Mouse (Mus musculus): Measurements from ENCODE around the gene Trak1. TPM values are rescaled to one million over a fixed set of nuclear protein-coding genes. Genes with fewer than 3 reads are reported as not detected.

Trak1 gene
- total RNA-seq, 4 experiments from 2014 or later: 206 to 233 (median 225) TPM

GRCm38 (mm10) chr9:121293187-121293586 lies 4.1 kb upstream of the Trak1 start:
- DNase-seq (ENCODE audit: low spot score in 2 of 2): no peak

DNA sequence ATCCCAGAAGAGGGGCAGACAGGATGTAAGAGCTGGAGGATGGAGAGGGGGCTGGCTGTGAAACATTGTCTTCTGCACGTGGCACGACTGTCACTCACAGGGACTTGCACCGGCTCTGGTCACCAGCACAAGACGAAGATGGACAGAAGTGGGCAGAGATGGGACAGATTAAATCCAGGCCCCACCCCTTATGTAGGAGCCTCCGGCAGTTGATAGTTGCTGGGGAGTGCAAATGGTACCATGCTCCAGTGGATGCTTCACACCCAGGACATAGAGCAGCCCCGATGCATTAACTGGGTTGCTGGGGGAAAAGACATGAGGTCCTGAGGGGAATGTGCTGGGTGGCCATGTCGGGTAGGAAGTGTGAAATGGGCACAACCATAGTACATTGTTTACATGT lies 2.1 kb upstream of the Trak1 start:
- DNase-seq (ENCODE audit: low spot score in 2 of 2): no peak

DNA sequence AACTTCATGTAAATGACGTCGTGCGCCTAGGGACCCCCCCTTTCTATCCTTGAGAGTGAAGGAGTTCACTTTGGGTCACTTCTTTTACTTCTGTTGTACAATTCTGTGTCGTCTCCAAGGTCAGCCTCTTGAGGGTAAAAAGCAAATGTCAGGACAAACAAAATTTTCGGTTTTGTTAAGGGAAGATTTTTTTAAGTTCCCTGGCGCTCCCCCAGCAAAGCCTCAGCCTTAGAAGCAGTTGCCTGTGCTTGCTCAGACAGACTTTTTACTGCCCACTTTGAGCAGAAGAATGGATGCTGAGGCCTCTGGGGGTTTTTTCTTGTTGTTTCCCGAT lies 730 bp downstream of the Trak1 start:
- DNase-seq (ENCODE audit: low spot score in 2 of 2): no peak

GRCm38 (mm10) chr9:121298411-121299091 lies 1.2 kb downstream of the Trak1 start:
- DNase-seq (ENCODE audit: low spot score in 2 of 2): no peak

GRCm38 (mm10) chr9:121299223-121299755 lies 2.0 kb downstream of the Trak1 start:
- DNase-seq (ENCODE audit: low spot score in 2 of 2): no peak

- no peak for DNase-seq (ENCODE audit: low spot score in 2 of 2)
These were observed 2.8 kb downstream of the Trak1 start for GRCm38 (mm10) chr9:121299976-121300570.

DNA sequence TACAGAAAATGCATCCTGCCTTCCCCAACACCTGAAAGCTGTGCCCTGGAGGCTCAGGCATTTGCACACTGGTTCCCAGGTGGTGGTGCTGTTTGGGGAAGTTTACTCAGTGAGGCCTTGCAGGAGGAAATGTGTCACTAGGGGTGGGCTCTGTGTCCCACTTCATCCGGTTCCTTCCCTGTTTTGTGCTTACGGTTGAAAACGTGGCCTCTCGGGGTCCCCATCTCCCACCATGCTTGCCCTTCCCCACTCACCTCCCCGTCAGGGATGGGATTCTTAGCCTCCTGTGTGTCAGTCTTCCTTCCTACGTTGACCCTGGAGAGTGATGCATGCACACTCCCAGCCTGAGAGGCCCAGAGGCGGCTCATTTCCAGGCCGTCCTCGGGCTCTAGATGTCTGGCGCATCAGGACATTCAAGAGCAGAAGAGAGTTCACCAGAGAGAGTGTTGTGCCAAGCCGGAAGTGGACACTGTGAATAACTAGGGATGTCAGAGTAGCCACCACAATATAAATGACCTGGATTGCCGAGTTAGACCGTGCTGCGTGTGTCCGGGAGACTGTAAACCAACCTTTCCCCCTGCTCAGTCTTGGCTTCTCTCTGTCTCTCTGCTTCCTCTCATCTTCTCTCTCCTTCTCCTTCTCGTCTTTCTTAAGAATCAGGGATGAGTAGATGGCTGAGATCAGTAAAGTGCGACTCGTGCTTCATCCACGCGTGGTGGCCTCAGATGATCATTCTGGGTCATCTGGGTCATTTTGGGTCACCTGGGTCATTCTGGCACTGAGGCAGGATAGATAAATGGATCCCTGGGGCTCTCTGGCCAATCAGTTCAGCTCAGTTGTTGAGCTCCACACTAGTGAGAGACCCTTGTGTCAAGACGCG lies 4.0 kb downstream of the Trak1 start:
- no peak for DNase-seq (ENCODE audit: low spot score in 2 of 2)

- no peak for DNase-seq (ENCODE audit: low spot score in 2 of 2)
These were observed 5.2 kb downstream of the Trak1 start for GRCm38 (mm10) chr9:121302543-121302942.

DNA sequence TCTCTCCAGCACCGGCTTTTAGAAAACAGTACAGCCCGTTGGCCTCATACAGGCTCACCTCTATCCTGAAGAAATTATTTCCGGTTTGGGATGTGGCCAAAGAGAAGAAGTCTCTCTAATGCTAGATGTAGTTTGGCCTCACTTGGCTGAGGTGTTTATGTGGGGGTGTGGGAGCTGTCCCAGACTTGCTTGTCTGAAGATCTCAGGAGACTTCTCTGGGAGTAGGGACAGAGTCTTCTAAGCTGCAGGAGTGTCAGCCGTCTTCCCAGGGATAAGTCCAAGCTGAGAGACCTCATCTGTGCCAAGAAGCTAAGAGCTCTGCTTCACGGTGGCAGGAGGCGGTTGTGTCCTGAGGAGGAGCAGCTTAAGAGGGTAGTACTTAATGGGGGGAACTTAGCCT lies 5.8 kb downstream of the Trak1 start:
- no peak for DNase-seq (ENCODE audit: low spot score in 2 of 2)

GRCm38 (mm10) chr9:121303748-121304147 lies 6.4 kb downstream of the Trak1 start:
- no peak for DNase-seq (ENCODE audit: low spot score in 2 of 2)

DNA sequence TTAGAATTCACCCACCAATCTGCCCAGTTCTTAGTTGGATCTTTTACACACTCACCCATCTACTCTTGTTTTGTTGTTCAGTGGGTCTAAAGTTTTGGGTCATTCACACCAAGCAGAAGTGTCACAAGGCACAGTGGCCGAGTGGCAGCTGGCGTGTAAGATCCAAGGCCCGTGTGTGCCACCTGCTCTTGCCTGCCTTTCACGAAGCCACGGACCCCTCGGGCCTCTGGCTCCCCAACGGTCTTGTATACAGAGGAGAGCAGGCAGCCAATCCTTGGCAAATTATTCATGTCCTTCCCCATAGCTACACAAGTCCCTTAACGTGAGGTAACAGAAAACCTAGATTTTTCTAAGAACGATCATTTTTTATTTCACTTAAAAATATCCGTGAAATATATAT lies 7.2 kb downstream of the Trak1 start:
- no peak for DNase-seq (ENCODE audit: low spot score in 2 of 2)

DNA sequence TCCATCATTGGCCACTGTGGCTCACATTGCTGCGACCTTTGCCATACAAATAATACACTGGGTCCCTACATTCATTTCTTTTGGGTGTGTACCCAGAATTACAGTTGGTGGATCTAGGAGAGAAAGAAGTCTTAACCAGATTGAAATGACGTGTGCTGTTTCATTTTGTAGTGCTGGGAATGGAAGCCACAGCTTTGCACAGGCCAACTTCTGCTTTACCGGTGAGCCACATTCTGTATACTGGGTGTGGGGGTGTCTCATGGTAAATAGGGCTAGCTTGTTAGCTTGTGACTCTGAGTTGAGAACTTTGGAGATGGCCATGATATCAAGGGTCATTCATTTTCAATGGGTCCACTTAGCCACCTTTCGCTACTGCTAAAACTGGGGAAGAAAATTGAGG lies 8.2 kb downstream of the Trak1 start:
- no peak for DNase-seq (ENCODE audit: low spot score in 2 of 2)

DNA sequence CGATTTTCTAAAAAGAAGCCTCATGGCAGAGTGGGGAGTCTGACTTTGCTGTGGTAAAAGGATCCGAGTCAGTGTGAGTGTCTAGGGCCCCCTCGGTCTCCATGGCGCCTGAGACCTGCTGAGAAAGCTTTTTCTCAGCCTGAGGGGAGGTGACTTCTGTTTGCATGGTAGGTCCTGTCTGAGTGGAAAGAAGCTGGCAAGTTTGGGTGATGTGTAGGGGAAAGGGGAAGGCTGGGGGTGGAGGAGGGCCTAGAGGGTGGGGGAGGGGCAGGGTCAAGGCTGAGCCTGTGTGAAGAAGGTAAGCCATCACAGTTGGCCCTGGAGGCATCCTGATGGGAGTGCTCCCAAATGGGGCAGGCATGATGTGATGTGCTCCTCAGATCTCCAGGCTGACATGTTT lies 12.0 kb downstream of the Trak1 start:
- no peak for DNase-seq (ENCODE audit: low spot score in 2 of 2)

GRCm38 (mm10) chr9:121310501-121310900 lies 13.2 kb downstream of the Trak1 start:
- DNase-seq (ENCODE audit: low spot score in 2 of 2): no peak

DNA sequence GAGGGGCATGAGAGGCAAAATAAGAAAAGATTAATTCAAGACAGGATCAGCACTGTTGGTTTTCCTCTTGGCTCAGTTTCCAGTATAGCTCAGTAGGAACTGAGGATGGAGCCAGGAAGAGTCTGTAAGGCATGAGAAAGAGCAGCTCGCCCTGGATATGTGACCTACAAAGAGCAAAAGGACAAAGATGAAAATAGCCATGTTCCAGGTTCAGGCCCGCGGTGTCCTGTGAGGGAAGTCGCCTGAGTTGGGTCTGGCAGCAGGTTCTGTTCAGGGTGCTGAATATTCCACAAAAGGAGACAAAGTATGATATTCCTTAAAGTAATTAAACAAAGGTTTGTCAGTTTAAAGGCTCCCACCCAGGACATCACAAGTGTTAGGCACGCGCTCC lies 14.5 kb downstream of the Trak1 start:
- DNase-seq (ENCODE audit: low spot score in 2 of 2): no peak

DNA sequence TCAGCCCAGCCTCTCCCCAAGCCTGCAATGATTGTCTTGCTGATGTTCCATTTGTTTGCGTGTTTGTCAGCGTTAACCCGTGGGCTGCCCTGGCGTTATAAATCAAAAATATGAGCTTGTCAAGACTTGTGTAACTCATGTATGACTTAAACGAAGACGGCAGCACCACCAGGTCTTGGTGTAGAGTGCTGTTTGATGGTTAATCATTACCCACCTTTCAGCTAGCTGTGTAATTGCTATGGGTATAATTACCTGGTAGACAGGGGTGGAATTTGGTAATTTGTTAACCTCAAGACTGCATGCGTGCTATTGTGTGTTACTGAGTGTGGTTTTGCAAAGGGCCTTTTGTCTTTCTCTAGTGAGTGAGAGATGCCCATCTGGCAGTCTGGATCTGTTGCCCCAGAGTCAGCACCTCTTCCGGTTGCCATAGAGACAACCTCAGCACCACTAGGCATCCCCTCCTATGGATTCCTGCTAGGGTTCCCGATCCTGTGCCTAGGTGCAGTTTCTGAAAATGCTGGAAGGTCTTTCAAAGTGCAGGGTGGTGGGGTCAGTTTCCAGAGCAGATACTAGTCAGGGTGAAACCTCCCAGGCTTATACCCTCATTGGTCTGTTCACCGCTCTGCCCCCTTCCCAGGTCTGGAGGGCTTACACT lies 15.1 kb downstream of the Trak1 start:
- no peak for DNase-seq (ENCODE audit: low spot score in 2 of 2)

GRCm38 (mm10) chr9:121313656-121314374 lies 16.5 kb downstream of the Trak1 start:
- DNase-seq (ENCODE audit: low spot score in 2 of 2): peak in 1 of 2 experiments; percentile 58

- no peak for DNase-seq (ENCODE audit: low spot score in 2 of 2)
These were observed 17.3 kb downstream of the Trak1 start for GRCm38 (mm10) chr9:121314541-121315152.

- no peak for DNase-seq (ENCODE audit: low spot score in 2 of 2)
These were observed 18.7 kb downstream of the Trak1 start for GRCm38 (mm10) chr9:121315901-121316595.

All from left cerebral cortex, adult 8-10 months (tissue).